Mouse (Mus musculus): ENCODE data around the gene Platr17. TPM values are rescaled to one million over a fixed set of nuclear protein-coding genes. Genes with fewer than 3 reads are reported as not detected.

Platr17 gene
- total RNA-seq, 2 experiments from 2014 or later: 0.17 to 0.29 TPM

Other genes starting within 250 kb of the Platr17 start
- gene Hnrnpm, start 218.3 kb upstream of the Platr17 start, total RNA-seq (2015): 496 and 582 TPM in 2 replicates
- 298 and 344 TPM in 2 replicates for gene Hnrnpm, start 218.3 kb upstream of the Platr17 start, total RNA-seq (2017)
- gene March2, start 186.5 kb upstream of the Platr17 start, total RNA-seq (2015): 36.3 and 38.8 TPM in 2 replicates
- 22.8 and 31.4 TPM in 2 replicates for gene March2, start 186.5 kb upstream of the Platr17 start, total RNA-seq (2017)
- 75.7 and 89.0 TPM in 2 replicates for gene Rab11b, start 144.6 kb upstream of the Platr17 start, total RNA-seq (2015)
- gene Rab11b, start 144.6 kb upstream of the Platr17 start, total RNA-seq (2017): 24.4 and 30.6 TPM in 2 replicates
- 7.3 and 9.2 TPM in 2 replicates for gene Angptl4, start 123.3 kb upstream of the Platr17 start, total RNA-seq (2015)
- gene Angptl4, start 123.3 kb upstream of the Platr17 start, total RNA-seq (2017): 8.4 and 9.7 TPM in 2 replicates
- 9.6 and 12.7 TPM in 2 replicates for gene Kank3, start 94.6 kb upstream of the Platr17 start, total RNA-seq (2015)
- gene Kank3, start 94.6 kb upstream of the Platr17 start, total RNA-seq (2017): 5.7 and 9.7 TPM in 2 replicates
- gene Rps28, start 80.6 kb upstream of the Platr17 start, total RNA-seq (2015): 1,132 and 1,209 TPM in 2 replicates
- gene Rps28, start 80.6 kb upstream of the Platr17 start, total RNA-seq (2017): 2,303 and 3,173 TPM in 2 replicates
- gene Ndufa7, start 80.6 kb upstream of the Platr17 start, total RNA-seq (2015): 161 and 174 TPM in 2 replicates
- gene Ndufa7, start 80.6 kb upstream of the Platr17 start, total RNA-seq (2017): 122 and 151 TPM in 2 replicates
- 31.3 and 37.7 TPM in 2 replicates for gene Cd320, start 62.0 kb upstream of the Platr17 start, total RNA-seq (2015)
- 18.8 and 31.9 TPM in 2 replicates for gene Cd320, start 62.0 kb upstream of the Platr17 start, total RNA-seq (2017)
- 2.2 TPM in 1 of 2 replicates, not detected in the other for gene Gm7029, start 31.3 kb upstream of the Platr17 start, total RNA-seq (2015)
- gene Gm7029, start 31.3 kb upstream of the Platr17 start, total RNA-seq (2017): not detected in 2 replicates
- gene Kifc1, start 14.5 kb upstream of the Platr17 start, total RNA-seq (2015): 6.6 and 10.8 TPM in 2 replicates
- gene Kifc1, start 14.5 kb upstream of the Platr17 start, total RNA-seq (2017): 28.6 and 30.3 TPM in 2 replicates
- 35.7 and 44.5 TPM in 2 replicates for gene Daxx, start 4.3 kb downstream of the Platr17 start, total RNA-seq (2015)
- gene Daxx, start 4.3 kb downstream of the Platr17 start, total RNA-seq (2017): 28.7 and 32.1 TPM in 2 replicates
- gene Tapbp, start 10.8 kb downstream of the Platr17 start, total RNA-seq (2015): 51.0 and 56.8 TPM in 2 replicates
- gene Tapbp, start 10.8 kb downstream of the Platr17 start, total RNA-seq (2017): 47.6 and 48.0 TPM in 2 replicates
- gene Zbtb22, start 10.8 kb downstream of the Platr17 start, total RNA-seq (2015): 10.0 and 11.5 TPM in 2 replicates
- gene Zbtb22, start 10.8 kb downstream of the Platr17 start, total RNA-seq (2017): 13.3 and 19.2 TPM in 2 replicates
- gene Rgl2, start 24.4 kb downstream of the Platr17 start, total RNA-seq (2015): 20.3 and 22.7 TPM in 2 replicates
- 37.9 and 47.9 TPM in 2 replicates for gene Rgl2, start 24.4 kb downstream of the Platr17 start, total RNA-seq (2017)
- gene Pfdn6, start 35.2 kb downstream of the Platr17 start, total RNA-seq (2015): 124 and 132 TPM in 2 replicates
- gene Pfdn6, start 35.2 kb downstream of the Platr17 start, total RNA-seq (2017): 144 and 218 TPM in 2 replicates
- 43.7 and 53.1 TPM in 2 replicates for gene Wdr46, start 35.5 kb downstream of the Platr17 start, total RNA-seq (2015)
- gene Wdr46, start 35.5 kb downstream of the Platr17 start, total RNA-seq (2017): 64.4 and 65.4 TPM in 2 replicates
- 1.1 and 2.7 TPM in 2 replicates for gene B3galt4, start 46.4 kb downstream of the Platr17 start, total RNA-seq (2015)
- 5.8 and 7.6 TPM in 2 replicates for gene B3galt4, start 46.4 kb downstream of the Platr17 start, total RNA-seq (2017)
- gene Vps52, start 50.7 kb downstream of the Platr17 start, total RNA-seq (2015): 16.6 and 19.1 TPM in 2 replicates
- gene Vps52, start 50.7 kb downstream of the Platr17 start, total RNA-seq (2017): 13.7 and 15.7 TPM in 2 replicates
- gene Rps18, start 50.9 kb downstream of the Platr17 start, total RNA-seq (2015): 3,964 and 4,103 TPM in 2 replicates
- gene Rps18, start 50.9 kb downstream of the Platr17 start, total RNA-seq (2017): 1,202 and 1,622 TPM in 2 replicates
- 914 and 1,011 TPM in 2 replicates for gene H2-K1, start 95.2 kb downstream of the Platr17 start, total RNA-seq (2015)
- gene H2-K1, start 95.2 kb downstream of the Platr17 start, total RNA-seq (2017): 697 and 748 TPM in 2 replicates
- gene Ring1, start 119.5 kb downstream of the Platr17 start, total RNA-seq (2015): 8.1 and 9.6 TPM in 2 replicates
- gene Ring1, start 119.5 kb downstream of the Platr17 start, total RNA-seq (2017): 9.8 and 12.7 TPM in 2 replicates
- gene H2-Ke6, start 122.9 kb downstream of the Platr17 start, total RNA-seq (2015): 61.7 and 65.6 TPM in 2 replicates
- gene H2-Ke6, start 122.9 kb downstream of the Platr17 start, total RNA-seq (2017): 36.6 and 46.5 TPM in 2 replicates
- 6.2 and 9.5 TPM in 2 replicates for gene Slc39a7, start 126.5 kb downstream of the Platr17 start, total RNA-seq (2015)
- gene Slc39a7, start 126.5 kb downstream of the Platr17 start, total RNA-seq (2017): 101 and 107 TPM in 2 replicates
- gene Rxrb, start 126.7 kb downstream of the Platr17 start, total RNA-seq (2015): 22.1 and 22.2 TPM in 2 replicates
- 34.2 and 42.6 TPM in 2 replicates for gene Rxrb, start 126.7 kb downstream of the Platr17 start, total RNA-seq (2017)
- 0.83 and 0.94 TPM in 2 replicates for gene Col11a2, start 134.3 kb downstream of the Platr17 start, total RNA-seq (2015)
- 1.9 and 3.1 TPM in 2 replicates for gene Col11a2, start 134.3 kb downstream of the Platr17 start, total RNA-seq (2017)
- 7.7 and 9.6 TPM in 2 replicates for gene H2-Oa, start 187.2 kb downstream of the Platr17 start, total RNA-seq (2015)
- 2.7 TPM in 2 replicates for gene H2-Oa, start 187.2 kb downstream of the Platr17 start, total RNA-seq (2017)
- gene H2-DMa, start 214.4 kb downstream of the Platr17 start, total RNA-seq (2015): 72.0 and 74.5 TPM in 2 replicates
- gene H2-DMa, start 214.4 kb downstream of the Platr17 start, total RNA-seq (2017): 56.5 and 61.1 TPM in 2 replicates
- gene Brd2, start 217.5 kb downstream of the Platr17 start, total RNA-seq (2015): 269 and 306 TPM in 2 replicates
- 260 and 284 TPM in 2 replicates for gene Brd2, start 217.5 kb downstream of the Platr17 start, total RNA-seq (2017)
- 3.9 and 5.8 TPM in 2 replicates for gene H2-DMb2, start 238.2 kb downstream of the Platr17 start, total RNA-seq (2015)
- 6.7 and 8.5 TPM in 2 replicates for gene H2-DMb2, start 238.2 kb downstream of the Platr17 start, total RNA-seq (2017)
- gene H2-DMb1, start 247.9 kb downstream of the Platr17 start, total RNA-seq (2015): 36.2 and 39.4 TPM in 2 replicates
- 47.0 and 60.3 TPM in 2 replicates for gene H2-DMb1, start 247.9 kb downstream of the Platr17 start, total RNA-seq (2017)

Measured in megakaryocyte progenitor cell, adult 5-6 weeks (primary cell).